Mouse (Mus musculus): ENCODE results near the gene Slc6a13.

- TF ChIP-seq CTCF (IDR thresholded peaks at IDR 0.05; ENCODE audit: control insufficient read depth, insufficient read depth, low read length) (no peak), POLR2A (IDR thresholded peaks at IDR 0.05; ENCODE audit: borderline replicate concordance, control insufficient read depth, low read depth, low read length) (no peak)
These were observed 71.4 kb downstream of the Slc6a13 start for GRCm38 (mm10) chr6:121371197-121371980.
